Mouse (Mus musculus): ENCODE measurements around the gene Stx18. TPM values are rescaled to one million over a fixed set of nuclear protein-coding genes. Genes with fewer than 3 reads are reported as not detected.

The Stx18 gene
- polyA plus RNA-seq (2015; fragmentation: Nextera tagmentation; extraction: Ambion mirVana), result 47.4 and 47.5 TPM in 2 replicates

DNA sequence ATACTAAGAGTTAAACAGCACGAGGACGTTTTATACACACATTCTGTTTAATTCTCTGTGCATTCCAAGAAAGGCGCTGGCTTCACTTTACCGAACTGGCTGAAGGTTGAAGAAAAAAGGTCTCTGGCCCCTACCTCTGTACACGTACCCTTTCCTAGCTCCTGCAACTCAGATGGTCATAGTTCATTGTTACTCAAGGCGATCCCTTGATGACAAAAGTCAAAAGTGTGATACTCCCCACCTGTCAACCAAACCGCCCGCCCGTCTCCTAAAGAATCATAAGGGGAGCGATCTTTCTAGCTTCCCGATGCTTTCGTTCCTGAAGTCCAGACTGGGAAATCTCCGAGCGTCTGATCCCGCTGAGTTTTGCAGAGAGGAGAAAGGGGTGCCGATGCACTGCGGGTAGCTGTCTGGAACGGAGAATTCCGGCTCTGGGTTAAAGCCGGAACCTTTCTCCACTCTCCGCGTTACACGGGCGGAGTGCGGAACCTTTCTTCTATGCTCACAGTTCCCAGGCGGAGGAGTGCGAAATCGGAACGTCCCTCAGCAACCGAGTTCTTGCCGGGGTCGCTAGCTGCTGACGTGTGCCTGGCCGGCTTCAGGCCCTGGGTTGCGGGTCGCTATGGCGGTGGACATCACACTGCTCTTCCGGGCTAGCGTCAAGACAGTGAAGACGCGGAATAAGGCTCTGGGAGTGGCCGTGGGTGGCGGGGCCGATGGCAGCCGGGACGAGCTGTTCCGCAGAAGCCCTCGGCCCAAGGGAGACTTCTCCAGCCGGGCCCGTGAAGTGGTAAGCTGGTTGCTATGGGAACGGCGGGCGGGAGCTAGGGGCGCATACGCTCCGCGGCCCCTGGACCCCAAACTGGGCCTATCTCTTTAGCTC is at the start of gene Stx18:
Stx18 (plus strand) TSS at position 33 of the 883 bp plus-strand sequence.
- peak within 1 kb of the TSS; percentile 93 for H3K4me3 ChIP-seq (replicated peaks)
- under 1% methylated on average over 57 of the region's 57 CpGs for WGBS

DNA sequence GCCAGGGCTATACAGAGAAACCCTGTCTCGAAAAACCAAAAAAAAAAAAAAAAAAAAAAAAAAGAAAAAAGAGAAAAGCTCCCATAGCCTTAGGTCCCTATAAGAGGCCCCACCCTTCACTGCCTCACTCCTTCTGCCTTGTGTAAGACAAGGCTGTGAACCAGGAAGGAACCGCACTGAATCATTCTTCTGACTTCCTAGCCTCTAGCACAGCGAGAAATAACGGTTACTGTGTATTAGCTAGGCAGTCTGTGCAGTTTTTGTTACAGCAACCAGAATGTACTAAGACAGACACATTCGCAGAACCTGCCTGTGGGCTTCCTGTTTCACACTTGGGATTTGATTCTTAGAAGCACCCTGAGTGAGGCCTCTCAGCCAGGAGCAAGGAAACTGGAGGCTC is 46.2 kb upstream of the Stx18 start:
- H3K4me2 ChIP-seq (replicated peaks), result no peak overlapping the region
- H3K4me1 ChIP-seq, result peaks cover 9% of the 10 kb centered on the region; the same call in 1 of the 2 replicates
- no peaks in the 10 kb centered on the region for H3K36me3 ChIP-seq
- H3K27me3 ChIP-seq, result no peaks in the 10 kb centered on the region
- no peak overlapping the region for H3K4me3 ChIP-seq (replicated peaks)
- no peaks in the 10 kb centered on the region for H3K9me3 ChIP-seq (replicated peaks)
- ATAC-seq (ENCODE audit: insufficient number of reproducible peaks, low FRiP score, low TSS enrichment, low read depth), result no peak
- no peak overlapping the region for H3K27ac ChIP-seq (replicated peaks)
- no peak overlapping the region for H3K9ac ChIP-seq
- 84% methylated on average over 5 of the region's 5 CpGs for WGBS

More for the DNA sequence above, at the start of gene Stx18:
- peak; percentile 88 for ATAC-seq (ENCODE audit: insufficient number of reproducible peaks, low FRiP score, low TSS enrichment, low read depth)
- Histone ChIP-seq H3K4me2 (replicated peaks) (peak within 1 kb of the TSS; percentile 78), H3K27ac (replicated peaks) (peak within 1 kb of the TSS; percentile 83), H3K9ac (peak within 1 kb of the TSS; percentile 87), H3K4me1 (peaks cover 17% of the 10 kb centered on the region; the same call in 1 of the 2 replicates), H3K9me3 (replicated peaks) (no peaks in the 10 kb centered on the region), H3K36me3 (no peaks in the 10 kb centered on the region; the same call in 1 of the 2 replicates), H3K27me3 (no peaks in the 10 kb centered on the region)

DNA sequence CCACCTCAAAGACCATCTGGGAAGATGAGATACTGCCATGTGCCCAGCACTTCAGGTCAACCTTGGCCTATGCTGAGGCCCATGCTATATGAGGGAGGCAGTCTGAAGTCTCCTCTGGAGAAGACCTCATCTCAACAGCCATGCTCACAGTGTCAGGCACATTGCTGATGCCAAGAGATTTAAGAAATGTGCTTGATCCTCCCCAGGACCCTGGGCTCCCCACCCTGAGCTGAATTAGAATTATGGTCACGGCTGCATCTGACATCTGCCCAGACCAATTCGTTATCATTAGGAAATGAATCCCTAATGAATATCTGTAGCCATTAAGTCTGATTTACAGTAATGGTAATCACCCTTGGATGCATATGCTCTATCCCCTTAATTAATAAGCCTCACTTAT is 39.7 kb upstream of the Stx18 start:
- no peak overlapping the region for H3K4me3 ChIP-seq (replicated peaks)
- H3K9me3 ChIP-seq (replicated peaks), result no peaks in the 10 kb centered on the region
- no peak overlapping the region for H3K4me2 ChIP-seq (replicated peaks)
- H3K27ac ChIP-seq (replicated peaks), result no peak overlapping the region
- no peaks in the 10 kb centered on the region for H3K36me3 ChIP-seq
- H3K9ac ChIP-seq, result no peak overlapping the region
- H3K4me1 ChIP-seq, result no peaks in the 10 kb centered on the region
- WGBS, result 80% methylated on average over 2 of the region's 2 CpGs
- no peak for ATAC-seq (ENCODE audit: insufficient number of reproducible peaks, low FRiP score, low TSS enrichment, low read depth)
- no peaks in the 10 kb centered on the region for H3K27me3 ChIP-seq

DNA sequence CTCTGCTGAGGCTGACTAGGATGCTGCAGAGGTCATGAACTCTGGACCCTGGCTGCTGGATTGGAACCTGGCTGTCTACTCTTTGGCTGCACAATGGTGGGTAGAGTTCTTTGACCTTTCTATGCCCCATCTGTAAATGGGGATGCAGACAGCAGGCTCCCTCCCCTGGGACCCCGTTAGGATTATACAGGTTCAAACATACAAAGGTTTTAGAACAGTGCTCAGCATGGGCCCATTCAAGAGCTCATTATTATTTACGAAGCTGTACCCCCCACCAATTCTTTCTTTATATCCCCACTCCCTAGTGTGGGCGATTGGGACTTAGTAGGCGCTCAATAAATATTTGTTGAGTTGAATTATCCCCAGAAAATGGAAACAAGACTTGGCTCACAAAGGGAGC is 36.0 kb upstream of the Stx18 start:
- Histone ChIP-seq H3K36me3 (no peaks in the 10 kb centered on the region), H3K9ac (no peak overlapping the region), H3K4me1 (peaks cover 6% of the 10 kb centered on the region), H3K9me3 (replicated peaks) (no peaks in the 10 kb centered on the region), H3K4me2 (replicated peaks) (no peak overlapping the region), H3K4me3 (replicated peaks) (no peak overlapping the region), H3K27ac (replicated peaks) (no peak overlapping the region), H3K27me3 (0 out of 2 replicates have a peak, but pooled peaks cover 3% of the 10 kb centered on the region)
- WGBS, result 63% methylated on average over 4 of the region's 4 CpGs
- ATAC-seq (ENCODE audit: insufficient number of reproducible peaks, low FRiP score, low TSS enrichment, low read depth), result no peak

DNA sequence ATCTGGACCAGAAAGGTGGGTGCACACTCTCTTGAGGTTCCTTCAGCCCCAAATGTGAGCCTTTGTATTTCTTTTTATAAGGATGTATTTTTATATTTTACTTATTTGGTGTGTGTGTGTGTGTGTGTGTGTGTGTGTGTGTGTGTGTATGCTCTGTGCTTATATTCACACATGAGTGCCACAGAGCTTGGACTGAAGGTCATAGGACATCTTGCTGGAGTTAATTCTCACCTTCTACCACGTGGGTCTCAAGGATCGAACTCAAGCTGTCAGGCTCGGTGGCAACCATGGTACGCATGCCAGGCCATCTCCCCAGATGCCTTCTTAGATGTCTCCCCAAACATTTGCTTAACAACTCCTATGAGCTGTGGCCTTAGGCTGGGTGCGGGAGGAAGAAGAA is 33.8 kb upstream of the Stx18 start:
- 80% methylated on average over 5 of the region's 5 CpGs for WGBS
- no peak overlapping the region for H3K4me3 ChIP-seq (replicated peaks)
- H3K4me2 ChIP-seq (replicated peaks), result no peak overlapping the region
- H3K4me1 ChIP-seq, result peaks cover 6% of the 10 kb centered on the region
- ATAC-seq (ENCODE audit: insufficient number of reproducible peaks, low FRiP score, low TSS enrichment, low read depth), result no peak
- H3K27me3 ChIP-seq, result 0 out of 2 replicates have a peak, but pooled peaks cover 3% of the 10 kb centered on the region
- no peaks in the 10 kb centered on the region for H3K36me3 ChIP-seq
- no peak overlapping the region for H3K27ac ChIP-seq (replicated peaks)
- no peaks in the 10 kb centered on the region for H3K9me3 ChIP-seq (replicated peaks)
- no peak overlapping the region for H3K9ac ChIP-seq

DNA sequence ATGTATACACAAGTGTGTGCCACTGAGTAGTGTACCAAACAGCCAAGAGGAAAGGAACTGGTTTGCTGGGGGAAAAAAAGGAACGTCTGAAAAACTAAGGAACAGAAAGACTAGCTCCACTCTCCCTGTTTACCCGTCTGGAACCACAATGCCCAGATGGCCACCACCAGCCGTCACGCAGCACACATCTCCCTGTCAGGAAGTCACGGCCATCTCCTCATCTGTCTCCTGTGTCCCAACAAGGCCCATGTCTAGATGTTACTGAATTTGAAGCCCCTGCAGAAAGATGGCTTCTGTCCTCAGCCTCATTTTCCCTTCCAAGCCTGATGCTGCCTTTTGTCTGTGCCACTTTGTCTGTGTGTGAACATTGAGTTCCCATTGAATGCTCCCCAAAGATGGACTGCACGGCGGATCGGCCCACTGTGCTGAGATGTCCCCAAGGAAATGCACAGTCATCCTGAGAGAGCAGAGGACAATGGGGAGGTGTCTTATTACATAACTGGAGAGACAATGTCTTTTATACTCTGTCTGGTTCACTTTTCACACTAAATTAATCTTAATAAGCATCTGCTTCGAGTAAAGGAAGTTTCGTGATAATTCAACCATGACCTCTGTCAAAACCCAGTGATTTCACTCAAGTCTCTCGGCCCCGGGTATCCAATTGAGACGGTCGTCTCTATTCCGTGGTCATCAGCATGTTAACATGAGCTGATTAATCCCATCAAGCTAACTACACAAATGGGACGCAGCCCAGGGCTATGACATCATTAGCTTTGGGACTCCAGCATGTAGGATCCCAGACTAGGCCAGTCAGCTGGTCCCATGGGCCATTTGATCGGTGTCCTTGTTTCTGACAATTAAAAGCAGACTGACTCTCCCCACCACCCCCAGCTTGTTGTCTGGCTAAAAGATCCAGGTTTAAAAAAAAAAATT is 31.9 kb upstream of the Stx18 start:
- Histone ChIP-seq H3K27ac (replicated peaks) (no peak overlapping the region), H3K36me3 (no peaks in the 10 kb centered on the region), H3K27me3 (0 out of 2 replicates have a peak, but pooled peaks cover 3% of the 10 kb centered on the region), H3K9me3 (replicated peaks) (no peaks in the 10 kb centered on the region), H3K4me1 (peaks cover 6% of the 10 kb centered on the region), H3K4me3 (replicated peaks) (no peak overlapping the region), H3K4me2 (replicated peaks) (no peak overlapping the region), H3K9ac (no peak overlapping the region)
- WGBS, result 30% methylated on average over 17 of the region's 17 CpGs
- peak; percentile 56; the same call in 1 of the 2 replicates for ATAC-seq (ENCODE audit: insufficient number of reproducible peaks, low FRiP score, low TSS enrichment, low read depth)

DNA sequence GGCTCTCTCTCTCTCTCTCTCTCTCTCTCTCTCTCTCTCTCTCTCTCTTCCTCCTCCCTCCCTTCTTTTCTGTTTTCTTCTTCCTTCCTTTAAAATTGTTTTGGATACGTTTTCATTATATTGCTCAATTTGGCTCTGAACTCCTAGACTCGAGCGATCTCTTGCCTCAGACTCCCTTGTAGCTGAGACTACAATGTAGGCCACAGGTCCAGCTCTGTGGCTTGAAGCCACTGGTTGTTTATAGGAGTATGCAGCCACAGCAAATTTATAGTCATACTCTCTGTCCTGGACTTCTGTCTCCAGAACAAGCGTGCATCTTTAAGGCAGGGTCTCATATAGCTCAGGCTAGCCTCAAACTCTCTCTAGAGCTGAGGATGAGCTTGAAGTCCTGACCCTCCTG is 29.5 kb upstream of the Stx18 start:
- ATAC-seq (ENCODE audit: insufficient number of reproducible peaks, low FRiP score, low TSS enrichment, low read depth), result no peak
- 79% methylated on average over 4 of the region's 4 CpGs for WGBS
- no peaks in the 10 kb centered on the region for H3K9me3 ChIP-seq (replicated peaks)

DNA sequence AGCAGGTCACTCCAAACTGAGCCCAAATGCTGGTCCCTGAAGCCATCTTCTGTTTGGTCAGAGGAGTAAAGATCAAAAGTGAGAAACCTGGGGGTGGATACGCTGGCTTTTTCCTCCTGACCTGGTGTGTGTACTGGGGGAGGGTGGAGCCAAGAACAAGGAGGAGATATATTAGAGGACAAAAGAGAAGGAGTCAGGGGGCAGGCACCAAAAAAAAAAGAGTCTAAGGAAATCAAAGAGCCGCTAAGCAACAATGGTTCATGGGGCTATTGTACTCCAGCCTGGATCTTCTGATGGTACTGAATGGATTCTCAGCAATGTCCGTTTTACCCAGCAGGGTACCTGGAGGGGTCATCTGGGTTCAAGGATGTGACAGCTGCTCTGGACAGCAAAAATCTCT is 23.6 kb upstream of the Stx18 start:
- 67% methylated on average over 3 of the region's 3 CpGs for WGBS
- H3K4me2 ChIP-seq (replicated peaks), result no peak overlapping the region
- H3K9ac ChIP-seq, result no peak overlapping the region
- peaks cover 2% of the 10 kb centered on the region; the same call in 1 of the 2 replicates for H3K4me1 ChIP-seq
- no peak overlapping the region for H3K27ac ChIP-seq (replicated peaks)
- no peaks in the 10 kb centered on the region for H3K9me3 ChIP-seq (replicated peaks)
- no peaks in the 10 kb centered on the region for H3K36me3 ChIP-seq
- no peak overlapping the region for H3K4me3 ChIP-seq (replicated peaks)
- ATAC-seq (ENCODE audit: insufficient number of reproducible peaks, low FRiP score, low TSS enrichment, low read depth), result no peak
- no peaks in the 10 kb centered on the region for H3K27me3 ChIP-seq

More for the DNA sequence above, 29.5 kb upstream of the Stx18 start:
- Histone ChIP-seq H3K27ac (replicated peaks) (no peak overlapping the region), H3K4me3 (replicated peaks) (no peak overlapping the region), H3K4me1 (peaks cover 8% of the 10 kb centered on the region), H3K27me3 (0 out of 2 replicates have a peak, but pooled peaks cover 3% of the 10 kb centered on the region), H3K4me2 (replicated peaks) (no peak overlapping the region), H3K36me3 (no peaks in the 10 kb centered on the region), H3K9ac (no peak overlapping the region)

DNA sequence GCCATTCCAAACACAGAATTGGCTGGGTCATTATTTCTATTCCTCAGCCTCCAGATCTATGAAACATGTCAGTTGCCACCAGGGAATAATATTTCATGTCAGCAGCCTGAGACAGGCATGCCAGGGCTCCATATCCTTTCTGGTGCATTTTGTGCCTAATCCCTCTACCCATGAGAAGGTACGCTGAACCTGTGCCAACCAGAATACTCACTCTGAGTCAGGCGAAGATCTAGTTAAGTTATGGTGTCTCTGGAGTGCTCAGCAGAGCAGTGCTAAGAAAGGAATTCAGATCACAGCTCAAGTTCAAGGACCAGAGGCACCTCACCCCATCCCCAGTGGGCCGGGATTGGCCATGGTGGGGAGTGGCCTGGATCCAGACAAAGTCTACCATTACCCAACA is 21.6 kb upstream of the Stx18 start:
- Histone ChIP-seq H3K4me3 (replicated peaks) (no peak overlapping the region), H3K27me3 (no peaks in the 10 kb centered on the region), H3K4me1 (no peaks in the 10 kb centered on the region; the same call in 1 of the 2 replicates), H3K4me2 (replicated peaks) (no peak overlapping the region), H3K9me3 (replicated peaks) (no peaks in the 10 kb centered on the region), H3K9ac (no peak overlapping the region), H3K27ac (replicated peaks) (no peak overlapping the region), H3K36me3 (no peaks in the 10 kb centered on the region)
- ATAC-seq (ENCODE audit: insufficient number of reproducible peaks, low FRiP score, low TSS enrichment, low read depth), result no peak
- WGBS, result 82% methylated on average over 3 of the region's 3 CpGs

DNA sequence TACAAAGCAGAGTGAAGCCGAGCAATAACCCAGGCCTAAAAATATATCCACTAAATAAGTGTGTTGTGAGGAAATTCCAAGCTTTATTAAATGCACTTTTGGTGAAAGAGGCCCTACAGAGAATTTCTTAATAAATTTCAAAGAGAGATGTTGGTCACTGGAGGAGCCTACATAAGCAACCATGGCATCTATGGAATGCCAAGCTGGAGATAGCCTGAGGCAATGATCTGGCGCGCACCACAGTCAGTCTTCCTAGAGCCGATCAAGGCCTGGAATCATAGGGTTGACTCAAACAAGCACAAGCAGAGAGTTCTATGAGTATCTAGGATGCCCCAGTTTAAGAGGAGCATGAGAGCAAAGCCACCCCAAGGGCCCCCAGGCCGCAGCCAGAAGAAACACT is 10.9 kb upstream of the Stx18 start:
- Histone ChIP-seq H3K4me2 (replicated peaks) (no peak overlapping the region), H3K9ac (no peak overlapping the region), H3K4me1 (0 out of 2 replicates have a peak, but pooled peaks cover 3% of the 10 kb centered on the region), H3K4me3 (replicated peaks) (no peak overlapping the region), H3K27ac (replicated peaks) (no peak overlapping the region; the same call in 1 of the 2 replicates), H3K9me3 (replicated peaks) (no peaks in the 10 kb centered on the region), H3K36me3 (no peaks in the 10 kb centered on the region), H3K27me3 (no peaks in the 10 kb centered on the region)
- 32% methylated on average over 5 of the region's 5 CpGs for WGBS
- ATAC-seq (ENCODE audit: insufficient number of reproducible peaks, low FRiP score, low TSS enrichment, low read depth), result no peak

DNA sequence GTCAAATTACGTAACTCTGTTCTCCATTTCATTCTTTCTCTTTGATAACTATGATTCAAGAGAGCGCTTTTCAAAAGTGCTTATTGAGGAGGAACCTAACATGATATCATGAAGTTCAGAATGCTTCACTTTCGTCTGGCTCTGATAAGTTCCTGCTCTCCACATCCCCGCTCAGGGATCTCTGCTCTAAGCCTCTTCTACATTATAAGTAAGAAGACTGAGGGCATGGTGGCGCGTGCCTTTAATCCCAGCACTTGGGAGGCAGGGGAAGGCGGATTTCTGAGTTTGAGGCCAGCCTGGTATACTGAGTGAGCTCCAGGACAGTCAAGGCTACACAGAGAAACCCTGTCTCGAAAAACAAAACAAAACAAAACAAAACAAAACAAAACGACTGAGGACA is 268 bp upstream of the Stx18 start:
- Histone ChIP-seq H3K4me2 (replicated peaks) (peak overlapping the region; percentile 78), H3K4me1 (peaks cover 17% of the 10 kb centered on the region; the same call in 1 of the 2 replicates), H3K36me3 (no peaks in the 10 kb centered on the region; the same call in 1 of the 2 replicates), H3K9ac (peak overlapping the region; percentile 57), H3K4me3 (replicated peaks) (peak overlapping the region; percentile 93), H3K27me3 (no peaks in the 10 kb centered on the region), H3K27ac (replicated peaks) (peak overlapping the region; percentile 83), H3K9me3 (replicated peaks) (no peaks in the 10 kb centered on the region)
- 16% methylated on average over 9 of the region's 9 CpGs for WGBS
- ATAC-seq (ENCODE audit: insufficient number of reproducible peaks, low FRiP score, low TSS enrichment, low read depth), result no peak
